Mouse (Mus musculus): ENCODE measurements at regions not wholly inside any gene's neighbourhood (a gene's known extent, or its start where the extent isn't known, plus 50 kb on each side); places are given as distances from the start of the nearest gene placed in this dataset.

GRCm38 (mm10) chr2:145015951-145016350, 151.6 kb upstream of the Slc24a3 start:
- no peaks in the 10 kb centered on the region for H3K9me3 ChIP-seq (replicated peaks; ENCODE audit: low read length)
- H3K4me2 ChIP-seq (ENCODE audit: insufficient read depth, low read depth, poor library complexity, severe bottlenecking), result no peak overlapping the region
- dilution Hi-C loops (cut with MboI; ENCODE audit: extremely low pct_ligation_motif_present, extremely low pct_unique_long_range_greater_than_20kb, low sequenced_read_pairs) (no loop called here), in situ Hi-C loops (cut with MboI; ENCODE audit: low pct_ligation_motif_present, low pct_unique_long_range_greater_than_20kb, low sequenced_read_pairs) (no loop called here)
- H3K36me3 ChIP-seq (replicated peaks in 1 of 2; ENCODE audit: control insufficient read depth in 1 of 2, insufficient read depth in 1 of 2, low read length in 1 of 2), result no peaks in the 10 kb centered on the region
- H3K9ac ChIP-seq (ENCODE audit: insufficient read depth, low read depth), result no peak overlapping the region
- no peak for DNase-seq (ENCODE audit: extremely low read depth)
- no peaks in the 10 kb centered on the region for H3K27me3 ChIP-seq (replicated peaks)
- no peaks in the 10 kb centered on the region for H3K79me2 ChIP-seq (replicated peaks; ENCODE audit: control insufficient read depth, extremely low read depth, insufficient read depth, poor library complexity, severe bottlenecking)
- TF ChIP-seq RAD21 (IDR thresholded peaks at IDR 0.05; ENCODE audit: low read depth, low read length) (no peak), IRF4 (IDR thresholded peaks at IDR 0.05; ENCODE audit: low read depth, low read length) (no peak), RCOR1 (conservative IDR thresholded peaks at IDR 0.05; ENCODE audit: low read depth, low read length) (no peak), POLR2A (IDR thresholded peaks at IDR 0.05; ENCODE audit: low read depth, low read length) (no peak), TCF12 (IDR thresholded peaks at IDR 0.05; ENCODE audit: low read depth, low read length) (no peak), TBP (conservative IDR thresholded peaks at IDR 0.05; ENCODE audit: low read depth, low read length) (no peak), ETS1 (conservative IDR thresholded peaks at IDR 0.05; ENCODE audit: low read depth, low read length) (no peak), JUN (IDR thresholded peaks at IDR 0.05; ENCODE audit: insufficient read depth, low read depth, low read length) (no peak), CHD1 (IDR thresholded peaks at IDR 0.05; ENCODE audit: low read depth, low read length) (no peak), ZMIZ1 (IDR thresholded peaks at IDR 0.05; ENCODE audit: low read depth, low read length) (no peak)
- no peak overlapping the region for H3K4me3 ChIP-seq (replicated peaks in 1 of 3; ENCODE audit: low read depth in 2 of 3, low read length in 2 of 3, poor library complexity in 1 of 3)
- no peak overlapping the region for H3K27ac ChIP-seq (ENCODE audit: insufficient read depth, low read depth)
- H3K4me1 ChIP-seq (ENCODE audit: control insufficient read depth in 1 of 2, insufficient read depth in 2 of 2), result no peaks in the 10 kb centered on the region

GRCm38 (mm10) chr2:145016939-145017338, 150.6 kb upstream of the Slc24a3 start:
- no peak for TF ChIP-seq ETS1 (conservative IDR thresholded peaks at IDR 0.05; ENCODE audit: low read depth, low read length)
- no peak for DNase-seq (ENCODE audit: extremely low read depth)
- Histone ChIP-seq H3K36me3 (replicated peaks in 1 of 2; ENCODE audit: control insufficient read depth in 1 of 2, insufficient read depth in 1 of 2, low read length in 1 of 2) (no peaks in the 10 kb centered on the region), H3K27me3 (replicated peaks) (no peaks in the 10 kb centered on the region), H3K4me3 (replicated peaks in 1 of 3; ENCODE audit: low read depth in 2 of 3, low read length in 2 of 3, poor library complexity in 1 of 3) (no peak overlapping the region), H3K4me1 (ENCODE audit: control insufficient read depth in 1 of 2, insufficient read depth in 2 of 2) (no peaks in the 10 kb centered on the region), H3K9ac (ENCODE audit: insufficient read depth, low read depth) (no peak overlapping the region), H3K4me2 (ENCODE audit: insufficient read depth, low read depth, poor library complexity, severe bottlenecking) (no peak overlapping the region), H3K9me3 (replicated peaks; ENCODE audit: low read length) (no peaks in the 10 kb centered on the region), H3K79me2 (replicated peaks; ENCODE audit: control insufficient read depth, extremely low read depth, insufficient read depth, poor library complexity, severe bottlenecking) (no peaks in the 10 kb centered on the region), H3K27ac (ENCODE audit: insufficient read depth, low read depth) (no peak overlapping the region)
- in situ Hi-C loops (cut with MboI; ENCODE audit: low pct_ligation_motif_present, low pct_unique_long_range_greater_than_20kb, low sequenced_read_pairs) (no loop called here), dilution Hi-C loops (cut with MboI; ENCODE audit: extremely low pct_ligation_motif_present, extremely low pct_unique_long_range_greater_than_20kb, low sequenced_read_pairs) (no loop called here)

GRCm38 (mm10) chr2:145017625-145018167, 149.9 kb upstream of the Slc24a3 start:
- no peaks in the 10 kb centered on the region for H3K9me3 ChIP-seq (replicated peaks; ENCODE audit: low read length)
- in situ Hi-C loops (cut with MboI; ENCODE audit: low pct_ligation_motif_present, low pct_unique_long_range_greater_than_20kb, low sequenced_read_pairs), result no loop called here
- H3K4me1 ChIP-seq (ENCODE audit: control insufficient read depth in 1 of 2, insufficient read depth in 2 of 2), result no peaks in the 10 kb centered on the region
- no peak overlapping the region for H3K27ac ChIP-seq (ENCODE audit: insufficient read depth, low read depth)
- no peaks in the 10 kb centered on the region for H3K36me3 ChIP-seq (replicated peaks in 1 of 2; ENCODE audit: control insufficient read depth in 1 of 2, insufficient read depth in 1 of 2, low read length in 1 of 2)
- no peaks in the 10 kb centered on the region for H3K79me2 ChIP-seq (replicated peaks; ENCODE audit: control insufficient read depth, extremely low read depth, insufficient read depth, poor library complexity, severe bottlenecking)
- H3K4me2 ChIP-seq (ENCODE audit: insufficient read depth, low read depth, poor library complexity, severe bottlenecking), result no peak overlapping the region
- TF ChIP-seq TCF12 (IDR thresholded peaks at IDR 0.05; ENCODE audit: low read depth, low read length), result no peak
- no peak for TF ChIP-seq TBP (conservative IDR thresholded peaks at IDR 0.05; ENCODE audit: low read depth, low read length)
- TF ChIP-seq CHD2 (IDR thresholded peaks at IDR 0.05; ENCODE audit: low read length), result no peak
- TF ChIP-seq BHLHE40 (IDR thresholded peaks at IDR 0.05; ENCODE audit: low read depth, low read length), result no peak
- TF ChIP-seq MXI1 (IDR thresholded peaks at IDR 0.05; ENCODE audit: low read depth, low read length), result no peak
- no peak for TF ChIP-seq EP300 (IDR thresholded peaks at IDR 0.05; ENCODE audit: low read length)
- TF ChIP-seq ZMIZ1 (IDR thresholded peaks at IDR 0.05; ENCODE audit: low read depth, low read length), result no peak
- dilution Hi-C loops (cut with MboI; ENCODE audit: extremely low pct_ligation_motif_present, extremely low pct_unique_long_range_greater_than_20kb, low sequenced_read_pairs), result no loop called here
- DNase-seq (ENCODE audit: extremely low read depth), result no peak
- no peak overlapping the region for H3K4me3 ChIP-seq (replicated peaks in 1 of 3; ENCODE audit: low read depth in 2 of 3, low read length in 2 of 3, poor library complexity in 1 of 3)
- H3K27me3 ChIP-seq (replicated peaks), result no peaks in the 10 kb centered on the region
- H3K9ac ChIP-seq (ENCODE audit: insufficient read depth, low read depth), result no peak overlapping the region

Measured in CH12.LX (cell line).